Mouse (Mus musculus) erythroblast, adult 5-6 weeks (primary cell): ENCODE data around the gene Slc6a18. TPM values are rescaled to one million over a fixed set of nuclear protein-coding genes. Genes with fewer than 3 reads are reported as not detected.

Source experiments
- ATAC-seq: replicated peaks from 2 replicates; pipeline ENCODE4 v1.8.0; 2016; ENCODE audit warnings: moderate number of reproducible peaks, mild to moderate bottlenecking, moderate TSS enrichment, inconsistent platforms; ENCODE audit not compliant: poor library complexity, low FRiP score, severe bottlenecking
- total RNA-seq, 2 experiments: library from RNA; stranded (forward) in 1 of 2; stranded (reverse) in 1 of 2; fragments of 150-400 nt in 1 of 2; fragments of 200-764, 138-1000 nt in 1 of 2; gene quantifications; 2 replicates each; pipeline versions ENCODE4 v1.2.3 to v1.2.4; 2015 to 2017; ENCODE audit warnings: low replicate concordance in 2 of 2

Slc6a18 gene
- total RNA-seq, 2 experiments from 2014 or later, result not detected

DNA sequence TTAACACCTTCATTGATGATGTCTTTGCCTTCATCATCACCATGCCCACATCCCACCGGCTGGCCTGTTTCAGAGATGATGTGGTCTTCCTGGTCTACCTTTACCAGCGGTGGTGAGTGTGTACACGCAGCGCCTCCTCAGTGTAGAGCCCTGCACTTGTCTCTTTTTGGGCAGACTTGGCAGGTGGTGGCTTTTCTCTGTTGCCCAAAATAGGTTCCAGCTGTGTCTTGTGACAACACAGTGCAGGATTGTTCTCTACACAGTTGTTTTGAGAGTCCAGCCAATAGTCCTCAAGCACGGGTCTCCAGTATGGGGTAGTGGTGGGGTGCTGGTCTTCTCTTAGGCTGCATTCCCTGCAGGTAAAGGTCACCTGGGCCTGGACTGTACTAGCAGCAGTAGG is 59.4 kb downstream of the Slc6a18 start:
- no peak for ATAC-seq

Other genes with a start within 250 kb of the Slc6a18 start
- gene Lpcat1, start 210.8 kb downstream of the Slc6a18 start, total RNA-seq (2015; ENCODE audit: low replicate concordance), result 72.5 and 89.3 TPM in 2 replicates
- 176 and 246 TPM in 2 replicates for gene Lpcat1, start 210.8 kb downstream of the Slc6a18 start, total RNA-seq (2017; ENCODE audit: low replicate concordance)
- not detected in 2 replicates for gene Slc6a3, start 141.3 kb downstream of the Slc6a18 start, total RNA-seq (2015; ENCODE audit: low replicate concordance)
- 0.17 and 0.28 TPM in 2 replicates for gene Slc6a3, start 141.3 kb downstream of the Slc6a18 start, total RNA-seq (2017; ENCODE audit: low replicate concordance)
- gene Clptm1l, start 74.0 kb downstream of the Slc6a18 start, total RNA-seq (2015; ENCODE audit: low replicate concordance), result 70.8 and 134 TPM in 2 replicates
- 17.3 and 20.3 TPM in 2 replicates for gene Clptm1l, start 74.0 kb downstream of the Slc6a18 start, total RNA-seq (2017; ENCODE audit: low replicate concordance)
- gene Tert, start 51.1 kb downstream of the Slc6a18 start, total RNA-seq (2015; ENCODE audit: low replicate concordance), result not detected in 2 replicates
- not detected in 2 replicates for gene Tert, start 51.1 kb downstream of the Slc6a18 start, total RNA-seq (2017; ENCODE audit: low replicate concordance)
- gene Slc6a19, start 26.8 kb upstream of the Slc6a18 start, total RNA-seq (2015; ENCODE audit: low replicate concordance), result not detected in 2 replicates
- not detected in 2 replicates for gene Slc6a19, start 26.8 kb upstream of the Slc6a18 start, total RNA-seq (2017; ENCODE audit: low replicate concordance)
- gene Slc12a7, start 55.1 kb upstream of the Slc6a18 start, total RNA-seq (2015; ENCODE audit: low replicate concordance), result 0.58 and 8.4 TPM in 2 replicates
- 0.43 and 0.56 TPM in 2 replicates for gene Slc12a7, start 55.1 kb upstream of the Slc6a18 start, total RNA-seq (2017; ENCODE audit: low replicate concordance)
- not detected in 2 replicates for gene Nkd2, start 169.6 kb upstream of the Slc6a18 start, total RNA-seq (2015; ENCODE audit: low replicate concordance)
- not detected in 2 replicates for gene Nkd2, start 169.6 kb upstream of the Slc6a18 start, total RNA-seq (2017; ENCODE audit: low replicate concordance)